Mouse (Mus musculus) liver, adult 2 months (tissue): ENCODE data around the gene Lrfn4. TPM values are rescaled to one million over a fixed set of nuclear protein-coding genes. Genes with fewer than 3 reads are reported as not detected.

Source experiments
- DNase-seq: peaks from one replicate; pipeline ENCODE4 v3.0.0-alpha.2; 2011; ENCODE audit warnings: low read depth, low spot score; ENCODE audit errors: extremely low read depth
- H3K27ac ChIP-seq: fragments of 200-500 bp; replicated peaks from 2 replicates; pipeline ENCODE4 v1.5.1; 2012; ENCODE audit warnings: low read depth, mild to moderate bottlenecking, control low read depth, inconsistent platforms, low read length; ENCODE audit not compliant: insufficient read depth
- H3K27me3 ChIP-seq: fragments of 200-500 bp; 2 replicates; pipeline ENCODE4 v1.6.1; 2012; ENCODE audit warnings: mild to moderate bottlenecking, moderate library complexity, low read length, inconsistent platforms; ENCODE audit not compliant: control insufficient read depth, insufficient read depth
- H3K36me3 ChIP-seq: fragments of 200-500 bp; 2 replicates; pipeline ENCODE4 v1.6.1; 2012; ENCODE audit warnings: low read length, inconsistent platforms; ENCODE audit not compliant: control insufficient read depth, insufficient read depth
- H3K4me1 ChIP-seq: fragments of 200-500 bp; 2 replicates; pipeline ENCODE4 v1.6.1; 2011; ENCODE audit warnings: low read length; ENCODE audit not compliant: control insufficient read depth, insufficient read depth
- H3K4me3 ChIP-seq: fragments of 200-500 bp; 2 replicates; pipeline ENCODE4 v1.5.1; 2011; ENCODE audit warnings: low read depth, mild to moderate bottlenecking, control low read depth, low read length, moderate library complexity; ENCODE audit not compliant: insufficient read depth
- H3K79me2 ChIP-seq: fragments of 200-500 bp; 2 replicates; pipeline ENCODE4 v1.6.1; 2012; ENCODE audit warnings: inconsistent platforms, mild to moderate bottlenecking, low read length, moderate library complexity; ENCODE audit not compliant: control insufficient read depth, insufficient read depth
- H3K9ac ChIP-seq: fragments of 200-500 bp; 2 replicates; pipeline ENCODE4 v1.6.1; 2012; ENCODE audit warnings: low read depth, mild to moderate bottlenecking, control low read depth, inconsistent platforms, low read length
- CTCF ChIP-seq: fragments of 200-500 bp; IDR thresholded peaks from 2 replicates; pipeline ENCODE4 v1.5.1; 2011; ENCODE audit warnings: low read depth, low read length, control low read depth
- POLR2A ChIP-seq: fragments of 200-500 bp; IDR thresholded peaks from 2 replicates; pipeline ENCODE4 v1.6.1; 2011; ENCODE audit warnings: low read length, control low read depth; ENCODE audit not compliant: insufficient read depth; ENCODE audit errors: extremely low read depth
- WGBS: fragments of 180-500 bp; shearing (Covaris S2); methylation state at CpG from one replicate; pipeline ENCODE4 v1.1.7; 2018; 5-methylcytosine and 5-hydroxymethylcytosine counted together
- polyA plus RNA-seq: library from polyadenylated mRNA; depleted of rRNA; stranded (reverse); fragments of >200 nt; gene quantifications from 2 replicates; pipeline ENCODE4 v1.2.3, GENCODE M21; 2012
- total RNA-seq: library from RNA; depleted of rRNA; stranded (reverse); fragments of >200 nt; gene quantifications from 2 replicates; pipeline ENCODE4 v1.2.3, GENCODE M21; 2014

Gene Lrfn4
- total and polyA plus RNA-seq, 2 experiments = 0.18 to 0.35 TPM

GRCm38 (mm10) chr19:4623419-4623818, 8.0 kb upstream of the Lrfn4 start:
- peaks cover 13% of the 10 kb centered on the region for H3K4me1 ChIP-seq
- peaks cover 2% of the 10 kb centered on the region; the same call in 1 of the 2 replicates for H3K79me2 ChIP-seq
- no peak overlapping the region for H3K27ac ChIP-seq
- DNase-seq = no peak
- H3K4me3 ChIP-seq = no peak overlapping the region
- no peak overlapping the region for H3K9ac ChIP-seq
- H3K36me3 ChIP-seq = peaks cover 13% of the 10 kb centered on the region; the same call in 1 of the 2 replicates
- 91% methylated on average over 9 of the region's 9 CpGs for WGBS
- H3K27me3 ChIP-seq = no peaks in the 10 kb centered on the region
- TF ChIP-seq CTCF (no peak), POLR2A (no peak)

- Histone ChIP-seq H3K27ac (no peak overlapping the region), H3K9ac (no peak overlapping the region), H3K36me3 (peaks cover 13% of the 10 kb centered on the region; the same call in 1 of the 2 replicates), H3K4me1 (peaks cover 13% of the 10 kb centered on the region), H3K4me3 (no peak overlapping the region), H3K79me2 (no peaks in the 10 kb centered on the region), H3K27me3 (no peaks in the 10 kb centered on the region)
- no peak for DNase-seq
- WGBS = 82% methylated on average over 5 of the region's 5 CpGs
- no peak for TF ChIP-seq CTCF
- no peak for TF ChIP-seq POLR2A
These were observed 7.3 kb upstream of the Lrfn4 start for GRCm38 (mm10) chr19:4622780-4623179.

GRCm38 (mm10) chr19:4620721-4621120, 5.3 kb upstream of the Lrfn4 start:
- H3K27ac ChIP-seq = no peak overlapping the region
- H3K4me3 ChIP-seq = no peak overlapping the region
- no peak for TF ChIP-seq POLR2A
- no peak for TF ChIP-seq CTCF
- peaks cover 5% of the 10 kb centered on the region for H3K4me1 ChIP-seq
- 54% methylated on average over 7 of the region's 7 CpGs for WGBS
- no peaks in the 10 kb centered on the region for H3K79me2 ChIP-seq
- no peaks in the 10 kb centered on the region for H3K27me3 ChIP-seq
- peaks cover 13% of the 10 kb centered on the region; the same call in 1 of the 2 replicates for H3K36me3 ChIP-seq
- H3K9ac ChIP-seq = no peak overlapping the region
- peak; percentile 58 for DNase-seq

GRCm38 (mm10) chr19:4619461-4619860, 4.0 kb upstream of the Lrfn4 start:
- H3K27me3 ChIP-seq = no peaks in the 10 kb centered on the region
- DNase-seq = no peak
- peaks cover 1% of the 10 kb centered on the region; the same call in 1 of the 2 replicates for H3K4me1 ChIP-seq
- H3K4me3 ChIP-seq = no peak overlapping the region
- WGBS = 91% methylated on average over 10 of the region's 10 CpGs
- TF ChIP-seq CTCF = no peak
- 0 out of 2 replicates have a peak, but pooled peaks have one; percentile 17 for TF ChIP-seq POLR2A
- H3K79me2 ChIP-seq = no peaks in the 10 kb centered on the region
- peaks cover 13% of the 10 kb centered on the region; the same call in 1 of the 2 replicates for H3K36me3 ChIP-seq
- no peak overlapping the region for H3K9ac ChIP-seq
- no peak overlapping the region for H3K27ac ChIP-seq

- Histone ChIP-seq H3K27ac (no peak overlapping the region), H3K9ac (no peak overlapping the region), H3K27me3 (no peaks in the 10 kb centered on the region), H3K4me3 (no peak overlapping the region), H3K79me2 (no peaks in the 10 kb centered on the region), H3K36me3 (peaks cover 13% of the 10 kb centered on the region; the same call in 1 of the 2 replicates), H3K4me1 (no peaks in the 10 kb centered on the region; the same call in 1 of the 2 replicates)
- TF ChIP-seq CTCF (no peak), POLR2A (no peak)
- 70% methylated on average over 18 of the region's 18 CpGs for WGBS
- DNase-seq = no peak
These were observed 2.7 kb upstream of the Lrfn4 start for GRCm38 (mm10) chr19:4618183-4618582.

GRCm38 (mm10) chr19:4616546-4616945, 1.1 kb upstream of the Lrfn4 start:
- TF ChIP-seq CTCF (no peak), POLR2A (no peak)
- 58% methylated on average over 4 of the region's 4 CpGs for WGBS
- H3K27me3 ChIP-seq = no peaks in the 10 kb centered on the region
- no peaks in the 10 kb centered on the region; the same call in 1 of the 2 replicates for H3K4me1 ChIP-seq
- H3K9ac ChIP-seq = no peak overlapping the region
- H3K79me2 ChIP-seq = no peaks in the 10 kb centered on the region
- H3K36me3 ChIP-seq = peaks cover 12% of the 10 kb centered on the region; the same call in 1 of the 2 replicates
- no peak overlapping the region for H3K4me3 ChIP-seq
- H3K27ac ChIP-seq = no peak overlapping the region
- DNase-seq = no peak
